Mouse (Mus musculus) small intestine, adult 2 months (tissue): Measurements from ENCODE around the gene Crip3. TPM values are rescaled to one million over a fixed set of nuclear protein-coding genes. Genes with fewer than 3 reads are reported as not detected.

Source experiments
- H3K27ac ChIP-seq: fragments of 200-500 bp; 2 replicates; pipeline ENCODE4 v1.5.1; 2012; ENCODE audit warnings: low read depth, low read length, control low read depth, inconsistent platforms; ENCODE audit not compliant: insufficient read depth
- H3K27me3 ChIP-seq: fragments of 200-500 bp; 2 replicates; pipeline ENCODE4 v1.6.1; 2012; ENCODE audit warnings: mild to moderate bottlenecking, moderate library complexity, low read length, inconsistent platforms; ENCODE audit not compliant: control insufficient read depth, insufficient read depth
- H3K36me3 ChIP-seq: fragments of 200-500 bp; 2 replicates; pipeline ENCODE4 v1.6.1; 2012; ENCODE audit warnings: mild to moderate bottlenecking, low read length, control low read depth, inconsistent platforms; ENCODE audit not compliant: control insufficient read depth, insufficient read depth
- H3K4me1 ChIP-seq: fragments of 200-500 bp; 2 replicates; pipeline ENCODE4 v1.6.1; 2012; ENCODE audit warnings: low read length, inconsistent platforms, mixed read lengths; ENCODE audit not compliant: control insufficient read depth, insufficient read depth, insufficient read length
- H3K4me3 ChIP-seq: fragments of 200-500 bp; 2 replicates; pipeline ENCODE4 v1.5.1; 2012; ENCODE audit warnings: low read depth, mild to moderate bottlenecking, control low read depth, inconsistent platforms, low read length, moderate library complexity
- CTCF ChIP-seq: fragments of 200-500 bp; IDR thresholded peaks from 2 replicates; pipeline ENCODE4 v1.5.1; 2012; ENCODE audit warnings: low read depth, mild to moderate bottlenecking, control low read depth, inconsistent platforms, low read length, moderate library complexity, mixed read lengths; ENCODE audit not compliant: insufficient replicate concordance, insufficient read length; ENCODE audit errors: extremely low read depth
- POLR2A ChIP-seq: fragments of 200-500 bp; IDR thresholded peaks from 2 replicates; pipeline ENCODE4 v1.6.1; 2012; ENCODE audit warnings: low read depth, mild to moderate bottlenecking, control low read depth, inconsistent platforms, low read length, moderate library complexity
- WGBS: fragments of 180-500 bp; shearing (Covaris S2); methylation state at CpG from one replicate; pipeline ENCODE4 v1.1.7; 2018; 5-methylcytosine and 5-hydroxymethylcytosine counted together
- polyA plus RNA-seq: library from polyadenylated mRNA; depleted of rRNA; stranded (reverse); fragments of >200 nt; gene quantifications from 2 replicates; pipeline ENCODE4 v1.2.3, GENCODE M21; 2012; rRNA removed

Gene Crip3
- polyA plus RNA-seq, 1 experiment: not detected

DNA sequence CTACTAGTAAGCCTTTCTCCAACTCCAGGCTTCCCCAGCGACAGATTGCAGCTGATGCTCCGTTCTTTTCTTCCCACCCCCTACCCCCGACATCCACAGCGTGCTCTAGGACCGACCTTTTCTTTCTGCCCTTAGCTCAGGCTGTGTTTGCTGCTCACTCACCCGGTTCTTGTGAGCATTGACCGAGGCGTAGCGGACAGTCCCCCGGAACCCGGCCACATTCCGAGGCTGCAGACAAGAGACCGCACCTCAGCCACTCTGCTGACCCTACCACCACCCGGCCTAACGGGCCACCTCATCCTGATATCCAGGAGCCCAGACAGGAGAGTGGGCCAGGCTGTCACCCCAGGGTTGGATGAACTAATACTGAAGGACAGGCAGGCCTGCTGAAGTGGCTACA, 48.6 kb downstream of the Crip3 start:
- no peak overlapping the region for H3K4me3 ChIP-seq
- WGBS: 85% methylated on average over 15 of the region's 15 CpGs
- H3K27ac ChIP-seq: no peak overlapping the region
- TF ChIP-seq CTCF (no peak), POLR2A (no peak)
- no peaks in the 10 kb centered on the region for H3K27me3 ChIP-seq
- H3K4me1 ChIP-seq: no peaks in the 10 kb centered on the region
- H3K36me3 ChIP-seq: no peaks in the 10 kb centered on the region

Other genes with a start within 250 kb of the Crip3 start
- gene Polh, start 226.3 kb upstream of the Crip3 start, polyA plus RNA-seq: 1.0 and 1.7 TPM in 2 replicates
- 5.3 and 8.4 TPM in 2 replicates for gene Xpo5, start 226.1 kb upstream of the Crip3 start, polyA plus RNA-seq
- gene Polr1c, start 180.9 kb upstream of the Crip3 start, polyA plus RNA-seq: 16.2 and 24.6 TPM in 2 replicates
- gene Yipf3, start 180.8 kb upstream of the Crip3 start, polyA plus RNA-seq: 120 and 305 TPM in 2 replicates
- 1.9 and 2.8 TPM in 2 replicates for gene Lrrc73, start 175.4 kb upstream of the Crip3 start, polyA plus RNA-seq
- gene Tjap1, start 145.9 kb upstream of the Crip3 start, polyA plus RNA-seq: 43.4 and 89.2 TPM in 2 replicates
- 0.27 and 1.0 TPM in 2 replicates for gene Dlk2, start 131.5 kb upstream of the Crip3 start, polyA plus RNA-seq
- gene Abcc10, start 100.6 kb upstream of the Crip3 start, polyA plus RNA-seq: 28.7 and 37.5 TPM in 2 replicates
- gene Zfp318, start 45.2 kb upstream of the Crip3 start, polyA plus RNA-seq: 1.9 and 5.8 TPM in 2 replicates
- not detected in 2 replicates for gene Slc22a7, start 9.5 kb downstream of the Crip3 start, polyA plus RNA-seq
- gene Ttbk1, start 58.7 kb downstream of the Crip3 start, polyA plus RNA-seq: 0.20 and 0.25 TPM in 2 replicates
- gene Dnph1, start 67.8 kb downstream of the Crip3 start, polyA plus RNA-seq: 3.3 and 6.3 TPM in 2 replicates
- gene Cul9, start 117.5 kb downstream of the Crip3 start, polyA plus RNA-seq: 5.0 and 5.8 TPM in 2 replicates
- gene Srf, start 127.2 kb downstream of the Crip3 start, polyA plus RNA-seq: 103 and 183 TPM in 2 replicates
- 6.6 and 6.8 TPM in 2 replicates for gene Ptk7, start 200.6 kb downstream of the Crip3 start, polyA plus RNA-seq
- 103 and 213 TPM in 2 replicates for gene Klc4, start 217.1 kb downstream of the Crip3 start, polyA plus RNA-seq
- gene Mrpl2, start 217.3 kb downstream of the Crip3 start, polyA plus RNA-seq: 47.6 and 82.8 TPM in 2 replicates
- gene Cul7, start 221.4 kb downstream of the Crip3 start, polyA plus RNA-seq: 7.6 and 12.1 TPM in 2 replicates
- gene Rrp36, start 245.4 kb downstream of the Crip3 start, polyA plus RNA-seq: 30.8 and 47.4 TPM in 2 replicates
- gene Mea1, start 249.9 kb downstream of the Crip3 start, polyA plus RNA-seq: 38.9 and 52.7 TPM in 2 replicates